Mouse (Mus musculus): ENCODE measurements around the gene Paf1.
A peak's percentile ranks its signal among the peaks of the same experiment; 100 is the strongest.

The Paf1 gene

DNA sequence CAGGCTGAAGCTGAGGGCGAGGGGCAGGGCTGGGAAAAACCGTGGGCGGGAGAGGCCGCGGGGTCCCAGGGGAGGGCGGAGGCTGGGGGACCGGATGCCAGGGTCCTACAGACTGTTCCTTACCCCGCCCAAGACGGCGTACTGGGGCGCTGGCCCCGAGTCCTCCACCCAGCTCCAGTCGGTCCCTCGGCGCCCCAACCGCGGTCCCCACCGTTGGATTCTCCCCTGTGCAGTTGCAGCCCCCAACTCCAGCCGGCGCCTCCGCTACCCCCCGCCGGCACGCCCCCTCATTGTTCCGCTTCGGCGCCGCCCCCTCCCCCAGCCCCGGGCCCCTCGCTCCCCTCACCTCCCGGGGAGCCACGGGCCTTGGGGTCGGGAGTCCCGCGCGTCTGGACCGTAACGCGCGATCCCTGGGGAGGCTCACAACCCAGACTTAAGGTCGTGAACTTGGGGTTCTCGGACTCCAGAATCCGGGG lies 21.2 kb upstream of the Paf1 start:
- DNase-seq (ENCODE audit: low spot score) = peak; percentile 51

DNA sequence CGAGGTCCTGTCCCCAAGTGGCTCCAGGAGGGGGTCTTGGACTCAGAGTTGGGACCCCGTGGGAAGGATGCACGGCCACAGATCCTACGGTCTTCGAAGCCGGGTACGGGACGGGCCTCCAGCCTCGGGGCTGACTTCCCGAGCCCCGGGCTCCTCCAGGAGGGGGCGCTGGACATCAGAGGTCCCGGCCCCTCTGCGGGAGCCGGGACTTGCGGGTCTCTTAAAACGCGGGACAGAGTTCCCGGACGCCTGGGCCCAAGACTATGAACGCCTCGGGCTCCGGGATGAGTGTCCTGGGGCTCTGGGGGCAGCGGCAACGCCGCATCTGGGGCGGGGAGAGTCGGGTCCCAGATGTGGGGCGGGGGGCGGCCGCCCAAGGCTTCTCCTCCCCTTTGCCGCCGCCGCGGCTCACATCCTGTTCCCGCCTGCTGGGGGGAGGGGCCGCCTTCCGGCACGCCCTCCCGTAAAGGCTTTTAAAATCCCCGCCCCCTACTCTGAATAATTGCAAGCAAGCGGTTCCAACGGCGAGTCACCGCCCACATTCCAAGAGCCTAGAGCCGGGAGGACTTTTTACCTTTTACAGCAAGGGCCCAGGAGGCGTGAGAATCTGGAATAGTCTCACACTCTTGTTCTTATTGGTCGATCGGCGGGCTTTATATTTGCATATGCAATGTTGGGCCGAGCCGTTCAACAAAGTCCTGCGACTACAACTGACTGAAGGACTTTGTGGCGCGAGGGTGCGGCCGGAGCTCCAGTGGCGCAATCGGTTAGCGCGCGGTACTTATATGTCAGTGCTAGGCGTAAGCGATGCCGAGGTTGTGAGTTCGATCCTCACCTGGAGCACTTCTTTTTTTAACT lies 20.3 kb upstream of the Paf1 start, which contains the start of gene Plekhg2:
Plekhg2 (minus strand) TSS at position 349 of the 858 bp plus-strand sequence.
- peak; percentile 99 for DNase-seq (ENCODE audit: low spot score)

DNA sequence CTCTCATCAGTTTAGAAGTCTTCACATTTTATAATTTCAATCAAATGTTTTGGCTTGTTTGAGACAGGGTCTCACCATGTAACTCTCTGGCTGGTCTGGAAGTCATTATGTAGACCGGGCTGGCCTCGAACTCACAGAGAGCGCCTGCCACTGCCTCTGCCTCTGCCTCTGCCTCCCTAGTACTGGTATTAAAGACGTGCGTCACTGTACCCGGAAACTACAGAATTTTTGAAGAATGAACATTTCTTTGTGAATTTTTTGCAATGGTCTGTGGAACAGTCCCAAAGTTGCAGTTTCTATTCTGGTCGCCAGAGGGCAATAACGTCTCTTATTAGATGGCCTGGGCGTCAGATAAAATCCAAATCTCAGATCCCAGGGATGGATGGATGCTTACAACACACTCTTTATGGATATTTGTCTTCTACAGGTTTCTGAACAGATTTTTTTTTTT lies 19.6 kb upstream of the Paf1 start:
- peak; percentile 78 for DNase-seq (ENCODE audit: low spot score)

DNA sequence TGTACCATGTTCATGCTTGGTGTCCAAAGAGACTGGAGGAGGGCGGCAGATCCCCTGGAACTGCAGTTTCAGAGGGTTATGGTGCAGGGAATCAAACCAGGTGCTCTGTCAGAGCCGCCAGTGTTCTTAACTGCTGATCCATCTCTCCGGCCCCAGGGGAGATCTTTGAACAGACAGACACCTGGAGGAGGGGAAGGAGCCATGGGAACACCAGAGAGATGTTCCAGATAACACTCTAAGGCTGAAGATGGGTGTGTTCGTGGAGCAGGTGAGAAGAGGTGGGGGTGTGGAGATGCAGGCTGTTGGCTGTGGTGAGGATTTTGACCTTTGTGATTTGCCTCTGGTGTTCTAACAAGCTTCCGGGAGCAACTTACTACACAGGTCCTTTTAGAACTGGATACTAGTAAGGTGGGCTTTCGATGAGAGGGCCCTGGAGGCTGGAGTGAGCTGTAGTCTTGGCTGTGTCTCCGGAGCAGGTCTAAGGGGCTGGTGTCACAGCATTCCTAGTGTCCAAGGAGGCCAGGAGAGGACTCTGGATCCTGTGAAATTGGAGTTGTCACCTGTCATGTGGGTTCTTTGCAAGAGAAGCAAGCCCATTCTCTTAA lies 18.8 kb upstream of the Paf1 start:
- DNase-seq (ENCODE audit: low spot score) = no peak

DNA sequence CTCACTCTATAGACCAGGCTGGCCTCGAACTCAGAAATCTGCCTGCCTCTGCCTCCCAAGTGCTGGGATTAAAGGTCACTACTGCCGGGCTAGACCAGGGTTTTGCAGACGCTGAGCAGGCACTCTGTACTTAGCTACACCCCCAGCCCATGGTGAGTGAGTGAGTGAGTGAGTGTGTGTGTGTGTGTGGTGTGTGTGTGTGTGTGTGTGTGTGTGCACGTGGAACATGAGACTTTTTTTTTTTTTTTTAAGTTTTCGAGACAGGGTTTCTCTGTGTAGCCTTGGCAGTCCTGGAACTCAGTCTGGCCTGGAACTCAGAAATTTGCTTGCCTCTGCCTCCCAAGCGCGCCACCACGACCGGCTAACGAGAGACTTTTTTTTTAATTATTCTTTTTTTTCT lies 18.1 kb upstream of the Paf1 start:
- DNase-seq (ENCODE audit: low spot score) = no peak

DNA sequence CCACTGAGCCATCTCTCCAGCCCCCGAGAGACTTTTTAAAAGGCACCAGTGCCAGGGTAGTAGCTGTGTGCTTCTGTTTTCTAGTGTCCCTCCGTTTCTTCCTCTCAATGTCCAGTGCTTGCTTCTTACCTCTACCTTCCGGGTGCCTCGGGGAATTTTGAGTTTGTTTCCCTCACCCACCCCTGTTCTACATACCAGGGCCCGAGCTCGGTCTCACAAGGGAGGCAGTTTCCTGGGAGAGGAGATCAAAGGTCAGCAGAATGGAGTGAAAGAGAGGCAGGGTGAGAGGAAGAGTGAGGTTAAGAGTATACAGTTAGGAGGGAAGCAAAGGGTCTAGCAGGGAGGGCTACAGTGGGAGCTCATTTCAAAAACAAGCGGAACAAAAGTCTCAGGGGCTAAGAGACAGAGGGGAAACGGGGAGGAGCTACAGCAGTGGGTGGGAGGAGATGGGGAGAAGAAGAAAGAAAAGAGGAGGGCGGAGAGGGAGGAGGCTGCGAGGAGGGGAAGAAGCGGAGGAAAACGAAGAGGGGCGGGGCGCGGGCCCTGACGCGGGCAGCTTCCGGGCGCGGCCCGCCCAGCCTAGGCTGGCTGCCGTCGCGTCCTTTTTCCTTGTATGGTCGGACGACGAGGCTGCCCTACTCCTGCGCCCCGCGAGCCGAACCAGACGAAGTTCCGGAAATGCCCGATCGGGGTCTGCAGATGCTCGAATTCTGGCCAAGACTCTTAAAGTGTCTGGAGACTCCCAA lies 17.4 kb upstream of the Paf1 start:
- DNase-seq (ENCODE audit: low spot score) = peak; percentile 77

DNA sequence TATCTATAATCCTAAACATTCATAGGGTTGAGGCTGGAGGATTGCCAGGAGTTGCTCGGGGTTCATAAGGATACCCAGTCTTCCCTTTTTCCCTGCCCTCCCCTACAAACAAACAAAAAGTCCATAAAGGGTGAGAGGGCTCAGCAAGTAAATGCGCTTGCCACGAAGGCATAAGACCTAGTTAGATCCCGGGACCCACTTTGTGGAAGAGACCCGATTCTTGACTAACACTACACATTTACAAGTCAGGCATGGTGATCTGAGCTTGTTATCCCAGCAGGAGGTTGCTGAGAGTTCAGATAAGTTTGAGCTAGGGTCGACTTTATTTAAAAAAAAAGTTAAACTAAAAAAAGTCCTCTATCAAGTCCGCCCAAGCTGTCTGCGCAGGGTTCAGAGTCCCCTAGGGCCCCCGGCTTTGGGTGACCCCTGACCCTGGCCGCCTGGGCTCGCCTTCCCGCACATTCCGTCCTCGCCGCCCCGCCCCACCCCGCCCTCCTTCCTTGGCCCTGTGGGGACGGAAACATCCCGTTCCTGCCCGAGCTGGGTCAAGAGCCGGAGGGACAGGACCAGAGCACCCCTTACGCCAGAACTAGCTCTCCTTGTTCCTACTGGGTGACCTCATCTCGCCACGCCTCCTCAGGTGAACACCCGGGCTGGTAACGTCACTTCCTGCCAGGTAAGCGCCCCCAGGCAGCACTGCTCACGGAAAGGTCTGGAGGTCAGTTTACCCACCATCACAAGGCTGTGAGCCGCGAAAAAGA lies 16.6 kb upstream of the Paf1 start:
- peak; percentile 55 for DNase-seq (ENCODE audit: low spot score)

DNA sequence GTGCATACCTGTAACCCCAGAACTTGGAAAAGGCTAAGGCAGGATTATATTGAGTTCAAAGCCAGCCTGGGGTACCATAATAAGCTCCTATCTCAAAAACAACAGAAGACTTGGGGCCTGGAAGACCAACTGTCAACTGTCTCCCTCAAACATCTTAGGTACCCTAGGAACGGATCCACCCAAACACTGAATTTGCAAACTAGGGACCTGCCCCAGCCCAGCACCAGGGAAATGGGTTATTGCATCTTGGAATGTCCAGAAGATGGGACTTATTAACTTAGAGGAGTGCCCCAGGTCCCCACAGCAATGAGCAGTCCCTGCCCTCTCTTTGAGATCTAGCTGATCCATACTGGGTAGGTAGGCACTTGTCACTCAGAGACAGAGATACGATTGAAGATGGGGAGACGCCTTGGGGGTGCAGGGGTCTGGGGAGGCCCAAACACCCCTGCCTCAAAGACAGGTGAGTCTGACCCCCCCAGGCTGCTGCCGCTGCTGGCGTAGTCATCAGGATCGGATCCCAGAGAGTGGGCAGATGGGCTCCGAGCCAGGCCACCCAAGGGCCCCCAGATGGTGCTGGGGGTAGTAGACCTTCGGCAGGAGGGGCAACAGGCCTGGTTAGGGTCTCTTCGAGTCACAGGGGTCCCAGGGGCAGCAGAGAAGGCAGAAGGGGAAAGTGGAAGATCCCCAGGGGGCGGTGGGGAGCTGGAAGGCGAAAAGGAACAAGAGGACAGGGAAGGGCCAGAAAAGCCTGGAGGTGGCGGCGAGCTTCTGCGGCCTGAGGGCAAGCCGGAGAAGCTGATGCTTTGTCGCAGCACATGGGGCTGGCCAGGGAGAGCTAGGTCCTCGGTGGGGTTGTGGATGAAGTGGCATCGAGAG lies 15.3 kb upstream of the Paf1 start:
- no peak for DNase-seq (ENCODE audit: low spot score)

DNA sequence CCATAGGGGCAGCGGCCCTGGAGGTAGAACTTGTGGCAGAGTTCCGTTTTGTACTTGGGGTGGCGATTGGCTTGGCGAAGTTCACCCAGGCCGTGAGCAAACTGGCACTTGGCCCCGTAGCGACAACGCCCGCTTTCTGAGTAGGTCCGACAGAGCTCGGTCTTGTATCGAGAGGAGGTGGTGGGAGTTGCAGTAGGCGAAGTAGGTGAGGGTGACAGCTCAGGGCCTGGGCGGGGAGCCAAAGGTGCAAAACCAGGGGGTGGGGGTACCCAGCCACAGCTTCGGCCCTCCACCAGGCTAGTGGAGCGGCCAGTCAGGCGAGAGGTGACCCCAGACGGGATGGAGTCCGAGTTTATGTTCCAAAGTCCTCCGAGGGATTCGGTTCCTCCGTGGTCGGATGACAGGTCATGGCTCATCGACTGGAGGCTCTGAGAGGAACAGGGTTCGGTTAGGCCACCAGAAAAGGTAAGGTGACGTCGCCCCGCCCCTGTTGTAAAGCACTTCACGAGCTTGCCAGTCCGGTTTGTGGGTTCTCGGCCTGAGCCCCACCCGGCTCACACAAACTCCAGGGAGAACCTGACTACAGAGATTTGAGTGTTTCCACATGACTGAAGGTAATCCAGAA lies 14.6 kb upstream of the Paf1 start:
- no peak for DNase-seq (ENCODE audit: low spot score)

- DNase-seq (ENCODE audit: low spot score) = peak; percentile 93
Measured at GRCm38 (mm10) chr7:28378769-28379651, 13.7 kb upstream of the Paf1 start.

GRCm38 (mm10) chr7:28380237-28381016 lies 12.3 kb upstream of the Paf1 start, which contains the start of gene Zfp36:
TSS of gene Zfp36 (minus strand) at chr7:28380253.
- DNase-seq (ENCODE audit: low spot score) = no peak

DNA sequence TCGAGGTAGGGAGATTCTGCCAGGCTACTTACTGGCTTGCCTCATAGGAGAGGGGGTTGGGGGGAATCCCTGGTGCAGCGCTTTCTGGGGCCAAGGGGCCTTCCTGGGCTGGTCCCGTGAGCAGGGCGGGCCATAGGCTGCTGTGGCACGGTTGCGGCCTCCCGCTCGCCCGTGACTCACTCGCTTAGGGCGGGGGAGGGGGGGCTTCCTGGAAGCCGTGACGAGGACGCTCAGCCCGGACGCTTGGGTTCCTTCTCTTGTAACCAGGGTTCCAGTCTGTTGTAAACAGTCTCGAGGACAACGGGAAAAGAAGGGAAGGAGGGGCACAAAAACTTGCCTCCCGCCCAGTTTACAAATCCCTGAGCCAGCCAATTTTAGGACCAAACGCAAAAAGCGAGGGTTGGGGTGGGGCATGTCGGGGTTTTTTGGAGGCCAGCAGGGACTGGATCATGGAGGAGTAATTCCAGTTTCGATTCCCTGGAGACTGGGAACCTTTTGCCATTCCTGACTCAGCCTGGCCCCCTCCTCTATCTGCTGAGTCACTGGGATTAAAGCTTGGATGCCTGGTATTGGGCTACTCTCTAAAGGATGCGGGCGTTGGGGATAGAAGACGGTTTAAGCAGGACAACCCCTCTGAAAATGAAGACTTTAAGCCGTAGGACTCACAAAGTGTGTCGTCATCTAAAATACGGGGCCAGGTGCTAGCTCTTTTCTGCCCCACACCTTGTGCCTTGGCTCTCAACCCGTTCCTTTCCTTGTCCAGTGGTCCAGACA lies 11.5 kb upstream of the Paf1 start:
- DNase-seq (ENCODE audit: low spot score) = peak; percentile 64

GRCm38 (mm10) chr7:28381938-28382337 lies 10.8 kb upstream of the Paf1 start:
- DNase-seq (ENCODE audit: low spot score) = peak; percentile 72

DNA sequence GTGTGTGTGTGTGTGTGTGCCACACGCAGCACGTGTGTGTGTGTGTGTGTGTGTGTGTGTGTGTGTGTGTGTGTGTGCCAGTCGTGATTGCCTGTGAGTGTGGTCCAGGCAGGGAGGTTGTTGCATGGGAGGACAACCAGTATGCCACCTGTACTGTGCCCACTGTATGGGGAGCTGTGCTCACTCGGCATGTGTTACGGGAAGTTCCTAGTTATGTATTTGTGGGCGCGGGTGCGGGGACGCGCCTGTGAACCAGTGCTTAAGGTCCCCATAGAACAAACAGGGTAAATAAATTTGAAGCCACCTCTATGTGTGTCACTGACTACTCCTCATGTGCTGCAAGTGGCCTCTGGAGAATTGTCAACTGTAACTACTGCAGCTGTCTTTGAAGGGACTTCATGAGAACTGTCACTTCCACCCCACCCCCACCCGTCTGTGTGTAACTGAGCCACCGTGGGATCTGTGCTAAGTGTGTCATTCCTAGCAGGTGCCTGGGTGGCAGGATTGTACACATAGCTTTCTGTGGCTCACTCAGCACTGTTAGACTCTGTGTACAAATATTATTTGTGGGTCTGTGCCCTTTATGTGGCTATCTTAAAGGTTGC lies 10.3 kb upstream of the Paf1 start:
- DNase-seq (ENCODE audit: low spot score) = no peak

DNA sequence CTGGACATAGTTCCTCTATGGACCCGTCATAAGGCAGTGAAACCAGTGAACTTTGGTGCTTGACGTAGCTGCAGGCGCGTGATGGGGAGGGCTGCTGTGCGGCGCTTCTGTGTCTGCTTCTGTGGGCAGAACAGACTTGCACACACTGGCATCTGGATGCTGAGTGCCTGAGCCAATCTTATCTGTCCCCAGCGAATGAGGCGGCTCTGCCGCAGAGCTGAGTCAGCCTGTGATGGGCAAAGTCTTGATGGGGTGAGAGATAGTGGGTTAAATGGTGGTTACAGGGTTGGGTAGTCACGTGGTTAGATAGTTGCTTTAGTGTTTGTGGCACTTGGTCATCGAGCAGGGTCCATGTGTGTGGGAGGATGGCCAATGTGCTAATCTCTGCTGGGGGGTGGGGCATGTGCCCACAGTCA lies 9.8 kb upstream of the Paf1 start:
- no peak for DNase-seq (ENCODE audit: low spot score)

- DNase-seq (ENCODE audit: low spot score) = no peak
Measured at GRCm38 (mm10) chr7:28383606-28384005, 9.1 kb upstream of the Paf1 start.

- no peak for DNase-seq (ENCODE audit: low spot score)
Measured at GRCm38 (mm10) chr7:28384162-28384561, 8.6 kb upstream of the Paf1 start.
